Mouse (Mus musculus): ENCODE measurements around the gene Myo1e.

DNA sequence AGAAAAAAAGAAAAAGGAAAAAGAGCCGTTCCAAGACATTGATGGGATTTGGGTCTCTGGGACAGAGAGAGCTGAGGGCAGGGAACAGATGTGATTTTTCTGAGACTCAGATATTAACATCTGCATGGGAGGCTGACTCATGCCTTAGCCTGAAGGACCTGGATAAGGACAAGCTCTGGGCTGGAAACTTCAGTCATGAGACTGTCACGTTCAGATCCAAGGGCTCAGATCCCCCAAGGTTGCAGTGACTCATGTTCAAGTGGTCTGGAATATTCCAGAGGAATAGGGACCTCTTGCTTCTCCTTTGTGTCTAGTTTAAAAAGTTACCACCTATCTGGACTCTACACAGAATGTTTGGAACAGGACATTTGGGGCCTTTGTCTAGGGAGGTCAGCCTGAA lies 142.1 kb downstream of the Myo1e start:
- TF ChIP-seq CTCF (IDR thresholded peaks at IDR 0.05; ENCODE audit: control insufficient read depth, insufficient read depth, insufficient read length), result no peak
- no peak for TF ChIP-seq MAX (IDR thresholded peaks at IDR 0.05)
- no peak for TF ChIP-seq USF1 (IDR thresholded peaks at IDR 0.05; ENCODE audit: low read depth)
- no peak for TF ChIP-seq MYOD1 (IDR thresholded peaks at IDR 0.05; ENCODE audit: control insufficient read depth, insufficient read length, low read depth)
- no peak for TF ChIP-seq CEBPB (IDR thresholded peaks at IDR 0.05; ENCODE audit: low read depth)
- no peak for TF ChIP-seq MYOG (IDR thresholded peaks at IDR 0.05; ENCODE audit: control insufficient read depth, extremely low read depth, insufficient read length)
- no peak for TF ChIP-seq FOSL1 (IDR thresholded peaks at IDR 0.05; ENCODE audit: insufficient read depth, low read length, poor library complexity, severe bottlenecking)

Data from C2C12 (cell line).